Mouse (Mus musculus) ES-Bruce4 (cell line): Measurements from ENCODE around the gene Auts2. TPM values are rescaled to one million over a fixed set of nuclear protein-coding genes. Genes with fewer than 3 reads are reported as not detected.

Source experiments
- H3K27ac ChIP-seq: 2 replicates; pipeline ENCODE4 v1.5.1; 2012; ENCODE audit warnings: low read length, inconsistent platforms; ENCODE audit not compliant: insufficient read depth
- H3K27me3 ChIP-seq: 2 replicates; pipeline ENCODE4 v1.6.1; 2012; ENCODE audit warnings: mild to moderate bottlenecking, low read length, inconsistent platforms; ENCODE audit not compliant: control insufficient read depth, poor library complexity, insufficient read depth, severe bottlenecking
- H3K36me3 ChIP-seq: 2 replicates; pipeline ENCODE4 v1.6.1; 2012; ENCODE audit warnings: inconsistent platforms, mild to moderate bottlenecking, low read length, moderate library complexity; ENCODE audit not compliant: control insufficient read depth, poor library complexity, insufficient read depth, severe bottlenecking
- H3K4me1 ChIP-seq: one replicate; pipeline ENCODE4 v1.8.1; 2011; ENCODE audit warnings: low read length; ENCODE audit not compliant: control insufficient read depth, insufficient read depth
- H3K4me3 ChIP-seq: 2 replicates; pipeline ENCODE4 v1.5.1; 2011; ENCODE audit warnings: low read depth, mild to moderate bottlenecking, low read length
- H3K9ac ChIP-seq: 2 replicates; pipeline ENCODE4 v1.6.1; 2012; ENCODE audit warnings: low read depth, mild to moderate bottlenecking, inconsistent platforms; ENCODE audit not compliant: poor library complexity, severe bottlenecking
- H3K9me3 ChIP-seq: replicated peaks from 2 replicates; pipeline ENCODE4 v1.6.1; 2012; ENCODE audit warnings: mild to moderate bottlenecking, low read length, inconsistent platforms; ENCODE audit not compliant: control insufficient read depth, poor library complexity, insufficient read depth, severe bottlenecking
- CTCF ChIP-seq: IDR thresholded peaks from one replicate; pipeline ENCODE4 v1.8.1; 2011; ENCODE audit warnings: low read depth, low read length
- EP300 ChIP-seq: IDR thresholded peaks from 2 replicates; pipeline ENCODE4 v1.6.1; 2011; ENCODE audit warnings: low read depth, low read length; ENCODE audit not compliant: insufficient read depth
- POLR2A ChIP-seq: IDR thresholded peaks from one replicate; pipeline ENCODE4 v1.8.1; 2011; ENCODE audit warnings: low read length; ENCODE audit not compliant: insufficient read depth
- polyA plus RNA-seq: library from polyadenylated mRNA; stranded (reverse); fragments of >200 nt; gene quantifications from 2 replicates; pipeline ENCODE4 v1.2.4, GENCODE M21; 2011; ENCODE audit warnings: low read depth; ENCODE audit not compliant: missing spikeins, insufficient read depth, insufficient read length

Auts2 gene
- polyA plus RNA-seq, 1 experiment = 23.4 TPM

DNA sequence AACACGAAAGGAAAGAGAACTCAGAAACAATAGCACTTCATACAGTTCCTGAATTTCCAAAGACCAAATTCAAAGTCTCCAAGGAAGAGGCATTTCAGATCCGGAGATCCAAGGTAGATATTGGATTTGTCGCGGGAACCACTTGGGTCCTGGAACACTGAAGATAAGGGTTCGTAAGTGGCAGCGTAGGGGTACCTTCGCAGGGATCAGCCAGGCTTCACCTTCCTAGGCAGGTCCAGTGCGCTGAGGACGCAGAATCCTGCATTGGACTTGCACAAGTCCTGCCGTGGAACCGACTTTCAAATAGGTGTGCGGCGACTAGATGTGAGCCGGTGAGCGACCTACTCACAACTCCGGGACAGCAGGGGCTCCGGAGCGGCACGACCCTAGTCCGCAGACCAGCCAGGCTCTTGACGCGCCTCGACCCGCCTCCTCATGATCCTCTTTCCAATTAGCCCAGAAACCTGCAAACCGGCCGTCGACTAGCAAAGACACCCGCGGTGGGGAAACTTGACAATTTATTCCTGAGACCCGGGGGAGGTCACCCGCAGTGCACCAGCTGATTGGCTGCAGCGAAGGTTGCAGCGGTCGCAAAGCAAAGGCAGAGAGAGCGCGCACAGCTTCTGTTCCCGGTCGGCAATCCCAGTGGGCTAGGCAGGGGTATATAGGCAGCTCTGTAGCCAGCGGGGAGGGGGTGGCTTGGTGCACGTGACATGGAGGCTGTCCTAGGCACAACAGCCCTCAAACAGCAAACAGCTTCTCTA lies 926.8 kb downstream of the Auts2 start:
- Histone ChIP-seq H3K27ac (no peak overlapping the region), H3K36me3 (no peaks in the 10 kb centered on the region), H3K4me1 (no peaks in the 10 kb centered on the region), H3K4me3 (peak overlapping the region; percentile 22), H3K9me3 (no peaks in the 10 kb centered on the region), H3K9ac (no peak overlapping the region), H3K27me3 (no peaks in the 10 kb centered on the region)
- no peak for TF ChIP-seq CTCF
- no peak for TF ChIP-seq EP300

GRCm38 (mm10) chr5:131614238-131614637 lies 928.9 kb downstream of the Auts2 start:
- Histone ChIP-seq H3K4me3 (no peak overlapping the region), H3K9ac (no peak overlapping the region), H3K9me3 (no peaks in the 10 kb centered on the region), H3K4me1 (no peaks in the 10 kb centered on the region), H3K36me3 (no peaks in the 10 kb centered on the region), H3K27ac (no peak overlapping the region), H3K27me3 (no peaks in the 10 kb centered on the region)
- TF ChIP-seq EP300 (no peak), CTCF (no peak), POLR2A (no peak)

DNA sequence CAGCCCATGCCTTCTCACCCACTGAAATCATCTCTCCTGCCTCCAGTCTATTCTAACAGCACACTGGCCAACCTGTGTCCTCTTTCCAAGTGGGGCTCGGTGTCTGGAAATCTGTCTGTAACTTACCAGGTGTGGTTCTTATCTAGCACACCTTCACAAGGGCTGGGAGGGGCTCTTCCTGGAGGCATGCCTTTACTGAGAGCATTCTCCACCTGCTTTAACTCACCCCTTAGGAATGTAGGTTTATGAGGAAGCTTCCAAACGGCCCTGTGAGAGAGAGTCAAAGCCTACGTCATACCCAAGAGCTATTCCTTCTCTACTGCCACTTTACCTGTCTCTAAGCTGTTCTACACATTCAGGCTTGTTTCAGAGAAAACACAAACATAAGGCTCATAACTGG lies 929.8 kb downstream of the Auts2 start:
- no peaks in the 10 kb centered on the region for H3K36me3 ChIP-seq
- H3K4me1 ChIP-seq = no peaks in the 10 kb centered on the region
- H3K9ac ChIP-seq = no peak overlapping the region
- no peaks in the 10 kb centered on the region for H3K9me3 ChIP-seq
- no peak overlapping the region for H3K4me3 ChIP-seq
- no peak for TF ChIP-seq EP300
- TF ChIP-seq CTCF = no peak
- TF ChIP-seq POLR2A = no peak
- no peaks in the 10 kb centered on the region for H3K27me3 ChIP-seq
- no peak overlapping the region for H3K27ac ChIP-seq

DNA sequence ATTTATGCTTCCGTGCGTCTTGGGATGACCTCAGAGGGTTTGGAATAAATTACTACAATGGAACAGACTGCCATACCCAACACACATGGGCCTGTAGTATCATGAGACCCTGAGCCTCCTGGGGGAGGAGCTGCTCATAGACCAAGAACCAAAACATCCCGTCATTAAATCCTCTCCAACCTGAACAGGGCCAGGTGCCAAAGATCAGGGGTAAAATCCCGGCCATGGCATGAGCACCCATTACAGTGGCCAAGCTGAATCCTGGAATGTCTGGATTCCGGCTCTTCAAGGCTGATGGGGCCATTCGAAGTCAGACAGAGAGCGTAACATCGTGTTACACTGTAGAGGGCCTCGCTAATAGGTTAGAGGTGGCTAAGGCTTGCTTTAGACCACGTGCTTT lies 932.4 kb downstream of the Auts2 start:
- Histone ChIP-seq H3K27me3 (no peaks in the 10 kb centered on the region), H3K27ac (no peak overlapping the region)
- TF ChIP-seq POLR2A (no peak), EP300 (no peak), CTCF (no peak)

DNA sequence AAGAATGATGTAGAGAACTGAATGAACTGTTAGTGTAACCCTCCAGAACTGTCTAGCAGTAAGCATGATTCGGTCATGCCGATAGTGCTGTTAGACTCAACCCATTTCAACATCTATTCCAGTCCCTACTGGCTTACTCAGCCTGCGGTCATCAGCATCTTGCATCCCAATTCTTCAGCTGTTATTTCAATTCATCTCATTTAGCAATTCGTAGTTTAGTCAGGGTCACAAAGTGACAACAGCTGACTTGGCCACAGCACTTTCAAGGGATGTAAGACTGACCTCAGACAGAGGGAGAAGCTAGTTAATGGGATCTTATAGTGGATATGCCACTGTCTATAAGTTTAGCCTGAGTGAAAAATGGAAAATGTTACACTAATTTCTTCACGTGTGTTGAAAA lies 936.4 kb downstream of the Auts2 start:
- no peaks in the 10 kb centered on the region for H3K36me3 ChIP-seq
- H3K4me1 ChIP-seq = no peaks in the 10 kb centered on the region
- TF ChIP-seq CTCF = no peak
- TF ChIP-seq POLR2A = no peak
- TF ChIP-seq EP300 = no peak
- no peak overlapping the region for H3K4me3 ChIP-seq
- H3K9me3 ChIP-seq = no peaks in the 10 kb centered on the region
- no peak overlapping the region for H3K9ac ChIP-seq
- no peaks in the 10 kb centered on the region for H3K27me3 ChIP-seq
- no peak overlapping the region for H3K27ac ChIP-seq

More for the DNA sequence above, 932.4 kb downstream of the Auts2 start:
- Histone ChIP-seq H3K4me1 (no peaks in the 10 kb centered on the region), H3K4me3 (no peak overlapping the region), H3K36me3 (no peaks in the 10 kb centered on the region), H3K9me3 (no peaks in the 10 kb centered on the region), H3K9ac (no peak overlapping the region)

GRCm38 (mm10) chr5:131601934-131602692 lies 941.0 kb downstream of the Auts2 start:
- Histone ChIP-seq H3K27me3 (no peaks in the 10 kb centered on the region), H3K27ac (no peak overlapping the region), H3K9ac (no peak overlapping the region), H3K4me3 (no peak overlapping the region), H3K9me3 (no peaks in the 10 kb centered on the region), H3K4me1 (no peaks in the 10 kb centered on the region), H3K36me3 (no peaks in the 10 kb centered on the region)
- TF ChIP-seq CTCF (no peak), EP300 (no peak), POLR2A (no peak)
